Mouse (Mus musculus) small intestine, adult 2 months (tissue): ENCODE results near the gene Bcas2.
"Not testable (repeated sequence)": the region's sequence is repeated elsewhere in the genome, so short reads cannot be mapped to it uniquely, and the experiment has no call there.

ENCODE experiments used
- CTCF ChIP-seq: fragments of 200-500 bp; IDR thresholded peaks from 2 replicates; pipeline ENCODE4 v1.5.1; 2012; ENCODE audit warnings: low read depth, mild to moderate bottlenecking, control low read depth, inconsistent platforms, low read length, moderate library complexity, mixed read lengths; ENCODE audit not compliant: insufficient replicate concordance, insufficient read length; ENCODE audit errors: extremely low read depth
- POLR2A ChIP-seq: fragments of 200-500 bp; IDR thresholded peaks from 2 replicates; pipeline ENCODE4 v1.6.1; 2012; ENCODE audit warnings: low read depth, mild to moderate bottlenecking, control low read depth, inconsistent platforms, low read length, moderate library complexity

DNA sequence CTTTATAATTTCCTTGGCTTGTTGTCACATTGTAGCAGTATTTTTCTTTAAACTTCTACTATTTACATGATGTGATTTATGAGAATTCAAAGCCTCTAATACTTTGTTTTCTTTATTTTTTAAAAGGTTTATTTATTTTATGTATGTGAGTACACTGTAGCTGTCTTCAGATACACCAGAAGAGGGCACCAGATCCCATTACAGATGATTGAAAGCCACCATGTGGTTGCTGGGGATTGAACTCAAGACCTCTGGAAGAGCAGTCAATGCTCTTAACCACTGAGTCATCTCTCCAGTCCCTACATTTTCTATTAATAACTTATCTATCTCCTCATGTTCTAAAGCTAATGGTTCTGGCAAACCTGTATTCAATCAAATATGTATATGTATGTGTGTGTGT, 13.0 kb downstream of the Bcas2 start:
- not testable (repeated sequence) for TF ChIP-seq CTCF, POLR2A
